Mouse (Mus musculus): ENCODE results near the gene Oser1.
A peak's percentile ranks its signal among the peaks of the same experiment; 100 is the strongest.
"Not testable (repeated sequence)": the region's sequence is repeated elsewhere in the genome, so short reads cannot be mapped to it uniquely, and the experiment has no call there.

Oser1 gene

DNA sequence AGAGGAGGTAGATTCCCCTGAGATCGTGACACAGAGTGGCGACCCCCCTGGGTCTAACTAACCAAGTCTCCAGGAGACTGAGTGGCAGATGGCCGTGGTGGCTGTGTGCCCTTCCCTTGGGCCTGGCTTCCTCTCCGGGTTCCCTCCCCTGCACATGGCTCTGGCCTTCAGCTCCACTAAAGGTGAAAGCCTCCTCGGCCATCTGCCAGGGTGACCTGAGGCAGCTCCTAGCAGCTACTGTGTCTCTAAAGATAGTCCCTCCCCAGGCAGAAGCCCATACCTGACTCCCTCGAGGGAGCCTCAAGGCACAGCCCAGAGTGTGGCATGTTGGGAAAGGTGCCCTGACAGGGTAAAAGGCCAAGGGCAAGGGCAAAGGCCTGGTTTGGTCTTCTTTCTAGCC, 19.0 kb upstream of the Oser1 start:
- DNase-seq (ENCODE audit: low spot score in 2 of 2): no peak

GRCm38 (mm10) chr2:163439488-163439887, 15.0 kb upstream of the Oser1 start:
- DNase-seq (ENCODE audit: low spot score in 2 of 2): no peak

GRCm38 (mm10) chr2:163438619-163439451, 14.3 kb upstream of the Oser1 start:
- DNase-seq (ENCODE audit: low spot score in 2 of 2): no peak

GRCm38 (mm10) chr2:163438246-163438618, 13.7 kb upstream of the Oser1 start, which contains the start of gene Gdap1l1:
Gene Gdap1l1, plus strand, starts transcription at chr2:163438476.
- DNase-seq (ENCODE audit: low spot score in 2 of 2): peak; percentile 77 to 81

- no peak for DNase-seq (ENCODE audit: low spot score in 2 of 2)
These were observed 13.3 kb upstream of the Oser1 start for GRCm38 (mm10) chr2:163437800-163438199.

DNA sequence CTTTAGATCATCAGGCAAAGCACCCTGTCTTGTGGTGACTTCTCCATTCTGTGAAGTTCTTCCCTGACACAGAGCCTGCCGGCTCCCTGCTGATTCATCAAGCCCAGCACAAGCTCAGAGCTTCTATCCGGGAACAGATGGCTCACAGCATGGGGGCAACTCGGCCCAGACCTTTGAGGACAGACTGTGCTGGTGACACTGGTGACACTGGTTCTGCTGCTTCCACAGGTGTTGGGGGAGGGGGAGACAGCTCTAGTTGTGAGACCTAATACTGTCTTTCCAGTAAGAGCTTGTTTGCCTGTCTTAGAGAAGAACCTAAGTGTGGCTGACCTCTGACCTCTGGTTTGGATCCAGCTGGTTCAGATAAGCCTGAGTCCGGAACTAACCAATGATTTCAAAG, 9.5 kb upstream of the Oser1 start:
- no peak for DNase-seq (ENCODE audit: low spot score in 2 of 2)

- no peak for DNase-seq (ENCODE audit: low spot score in 2 of 2)
These were observed 6.8 kb upstream of the Oser1 start for GRCm38 (mm10) chr2:163431289-163431688.

DNA sequence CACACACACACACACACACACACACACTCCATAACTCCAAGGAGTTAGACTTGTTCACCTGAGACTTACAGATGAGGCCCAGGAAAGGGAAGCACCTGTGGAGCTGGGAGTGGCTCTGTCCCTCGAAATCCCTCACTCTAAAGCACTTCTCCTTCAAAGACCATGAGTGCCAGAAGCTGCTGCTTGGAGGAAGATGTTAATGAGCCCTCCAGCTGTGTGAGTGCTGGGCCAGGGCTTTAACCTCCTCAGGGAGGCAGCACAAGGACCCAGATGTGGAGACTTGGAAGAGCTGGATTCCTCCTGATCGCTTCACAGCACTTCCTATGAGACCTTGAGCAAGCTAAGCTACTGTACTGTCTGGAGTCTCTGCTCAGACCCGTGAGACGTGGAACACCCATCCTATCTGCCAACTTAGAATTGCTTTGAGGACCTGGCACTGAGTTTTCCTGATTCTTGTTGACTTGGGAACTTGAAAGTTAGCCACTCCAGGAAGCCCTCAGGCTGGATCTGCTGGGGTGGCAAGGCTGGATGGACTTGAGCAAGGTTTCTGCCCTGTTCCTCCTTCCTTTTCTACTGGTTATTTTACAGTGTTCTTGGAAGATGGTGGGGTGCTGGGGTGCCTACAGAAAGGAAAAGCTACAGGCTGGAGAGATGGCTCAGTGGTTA, 4.0 kb upstream of the Oser1 start:
- DNase-seq (ENCODE audit: low spot score in 2 of 2): no peak

DNA sequence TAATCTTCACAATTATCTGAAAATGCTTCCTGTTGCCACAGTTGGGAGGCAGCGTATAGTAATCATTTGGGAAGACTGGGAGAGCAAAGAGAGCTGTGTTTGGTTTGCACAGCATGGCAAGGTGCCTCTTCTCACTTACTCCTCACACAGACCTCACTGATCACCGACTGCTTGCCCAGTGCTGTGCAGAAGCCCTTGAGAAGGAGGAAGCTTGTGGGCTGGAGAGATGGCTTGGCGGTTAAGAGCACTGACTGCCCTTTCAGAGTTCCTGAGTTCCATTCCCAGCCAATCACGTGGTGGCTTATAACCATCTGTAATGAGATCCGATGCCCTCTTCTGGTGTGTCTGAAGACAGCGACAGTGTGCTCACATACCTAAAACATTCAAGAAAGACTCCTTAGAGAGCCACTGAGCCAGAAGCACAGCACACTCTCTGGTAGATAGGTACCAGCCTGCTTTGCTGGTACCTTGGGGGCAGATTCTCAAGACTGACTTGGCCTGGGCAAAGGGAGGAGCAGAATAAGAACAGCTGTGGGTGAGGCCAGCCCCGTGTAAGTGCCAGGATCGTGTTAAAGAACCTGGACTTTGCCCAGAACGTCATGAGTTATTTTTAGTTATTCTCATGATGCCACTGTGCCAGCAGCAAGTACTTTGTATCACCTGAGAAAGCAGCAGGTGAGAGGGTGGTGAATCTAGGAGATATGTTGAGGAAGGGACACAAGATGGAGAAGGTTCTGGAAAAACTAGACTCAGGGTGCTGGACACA, 1.4 kb downstream of the Oser1 start:
- no peak for DNase-seq (ENCODE audit: low spot score in 2 of 2)

DNA sequence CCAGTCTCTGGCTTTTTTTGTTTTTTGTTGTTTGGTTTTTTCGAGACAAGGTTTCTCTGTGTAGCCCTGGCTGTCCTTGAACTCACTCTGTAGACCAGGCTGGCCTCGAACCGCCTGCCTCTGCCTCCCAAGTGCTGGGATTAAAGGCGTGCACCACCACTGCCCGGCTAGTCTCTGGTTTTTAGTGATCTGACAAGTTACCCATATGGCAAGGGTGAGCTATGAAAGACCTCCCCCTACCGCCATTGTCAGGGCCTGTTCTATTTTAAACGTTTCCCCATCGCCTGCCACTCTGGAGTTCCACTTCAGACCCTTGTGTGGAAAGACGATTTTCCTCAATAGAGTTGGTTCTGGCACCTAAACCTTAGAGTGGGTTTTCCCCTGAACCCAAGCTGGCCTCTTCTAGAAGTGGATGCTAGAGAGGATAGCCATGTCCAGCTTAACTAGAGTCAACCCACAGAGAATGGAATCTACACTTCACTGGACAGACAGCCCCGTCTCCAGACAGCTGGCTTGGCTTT, 4.1 kb downstream of the Oser1 start:
- DNase-seq (ENCODE audit: low spot score in 2 of 2): no peak

DNA sequence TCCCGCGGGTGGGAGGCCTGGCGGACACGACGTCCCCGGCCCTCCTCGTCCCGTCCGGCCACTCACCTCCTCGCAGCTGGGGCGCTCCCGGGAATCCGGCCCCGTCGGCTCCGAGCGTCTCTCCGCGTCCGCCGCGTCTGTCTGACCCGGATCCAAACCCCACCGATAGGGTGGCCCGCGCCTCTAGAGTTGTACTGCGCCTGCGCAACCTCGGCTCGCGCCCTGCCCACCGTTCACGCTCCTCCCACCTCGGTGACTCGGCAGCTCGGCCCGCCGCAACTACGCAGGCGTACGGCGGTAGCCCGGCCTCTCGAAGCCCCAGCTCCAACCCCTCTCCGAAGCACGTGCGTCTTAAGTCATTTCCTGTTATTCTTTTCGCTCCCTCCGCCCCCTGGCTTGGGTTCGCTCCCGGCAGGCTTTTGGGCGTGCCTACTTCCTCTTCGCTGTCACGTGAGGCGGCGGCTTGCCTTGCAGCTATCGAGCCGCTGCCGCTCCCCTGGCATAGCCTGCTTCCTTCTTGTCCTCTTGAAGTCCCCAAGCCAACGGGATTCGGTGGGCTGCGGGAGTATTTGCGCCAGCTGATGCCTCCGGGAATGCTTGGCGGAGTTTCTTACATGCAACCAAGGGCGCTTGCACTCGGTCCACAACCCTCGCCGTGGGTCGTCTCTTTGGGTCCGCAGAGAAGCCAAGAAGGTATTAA, 5.0 kb downstream of the Oser1 start:
- peak; percentile 99 to 100 for DNase-seq (ENCODE audit: low spot score in 2 of 2)

DNA sequence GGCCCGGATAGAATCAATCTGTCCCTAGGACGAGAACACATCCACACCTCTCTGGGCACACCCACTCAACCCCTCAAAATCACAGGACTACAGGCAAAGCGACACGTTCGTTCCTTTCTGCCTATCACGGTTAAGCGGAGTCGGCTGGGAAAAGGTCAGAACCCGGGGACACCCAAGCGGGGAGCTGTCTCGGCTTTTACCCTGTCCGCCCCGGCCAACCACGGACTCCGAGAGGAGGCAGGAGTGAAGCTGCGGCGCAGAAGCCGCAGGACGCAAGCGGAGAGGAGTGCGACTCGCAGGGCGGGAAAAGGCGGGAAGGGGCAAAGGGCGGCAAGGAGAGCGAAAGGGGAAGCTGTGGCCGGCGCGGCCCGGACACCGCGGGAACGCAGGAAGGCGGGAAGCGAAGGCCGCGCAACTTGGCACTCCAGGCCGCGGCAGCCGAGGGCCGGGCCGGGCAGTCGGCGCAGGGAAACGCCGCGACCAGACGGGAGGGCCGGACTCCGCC, 5.6 kb downstream of the Oser1 start:
- DNase-seq (ENCODE audit: low spot score in 2 of 2): no peak

DNA sequence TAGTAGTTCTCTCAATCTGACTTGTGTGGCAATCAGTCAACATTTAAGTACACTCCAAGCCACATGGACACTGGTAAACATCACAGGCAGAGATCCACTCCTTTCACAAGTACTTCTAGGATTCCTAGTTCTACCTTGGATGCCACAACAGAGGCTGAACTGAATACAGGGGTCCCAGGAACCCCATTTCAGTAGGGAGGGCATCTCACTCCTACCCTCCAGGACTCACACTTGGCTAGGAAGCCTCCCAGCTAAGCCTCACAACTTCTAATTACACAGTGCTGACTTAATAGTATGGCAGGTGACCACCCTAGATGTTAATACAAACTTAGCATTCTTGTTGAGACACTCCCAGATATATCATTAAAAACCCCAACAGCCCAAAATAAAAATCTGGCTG, 6.7 kb downstream of the Oser1 start:
- DNase-seq (ENCODE audit: low spot score in 2 of 2): no peak

DNA sequence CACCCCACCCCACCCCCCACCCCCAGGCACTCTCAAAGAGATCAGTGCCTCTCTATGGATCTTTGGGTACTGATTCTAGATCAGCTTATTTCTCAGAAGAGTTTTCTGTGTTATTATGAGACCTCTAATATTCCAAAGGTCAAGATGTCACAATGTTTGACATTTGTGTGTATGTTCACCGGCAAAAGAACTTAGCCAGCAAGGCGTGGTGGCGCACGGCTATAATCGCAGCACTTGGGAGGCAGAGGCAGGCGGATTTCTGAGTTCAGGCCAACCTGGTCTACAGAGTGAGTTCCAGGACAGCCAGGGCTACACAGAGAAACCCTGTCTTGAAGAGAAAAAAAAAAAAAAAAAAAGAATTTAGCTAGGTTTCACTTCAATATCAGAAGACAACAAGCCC, 7.5 kb downstream of the Oser1 start:
- DNase-seq (ENCODE audit: low spot score in 2 of 2): no peak

- no peak for DNase-seq (ENCODE audit: low spot score in 2 of 2)
These were observed 11.5 kb downstream of the Oser1 start for GRCm38 (mm10) chr2:163412846-163413590.

- no peak for DNase-seq (ENCODE audit: low spot score in 2 of 2)
These were observed 12.1 kb downstream of the Oser1 start for GRCm38 (mm10) chr2:163412419-163412818.

DNA sequence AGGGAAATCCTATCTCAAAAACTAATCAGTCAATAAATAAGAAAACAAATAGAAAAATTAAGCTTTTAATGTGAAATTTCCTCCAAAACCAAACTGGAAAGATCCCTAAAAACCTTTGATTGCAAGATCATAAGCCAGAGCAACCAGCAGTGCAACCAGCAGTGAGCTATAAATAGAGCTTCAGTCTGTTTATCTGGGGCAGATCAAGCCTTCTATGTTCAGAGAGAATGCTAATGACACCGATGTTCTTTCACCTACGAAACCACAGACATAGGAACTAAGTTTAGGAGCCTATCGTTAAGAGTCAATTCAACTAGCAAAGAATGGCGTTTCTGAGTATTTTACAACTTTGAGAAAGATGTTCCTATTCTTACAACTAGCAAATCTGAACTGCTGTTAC, 12.7 kb downstream of the Oser1 start:
- no peak for DNase-seq (ENCODE audit: low spot score in 2 of 2)

DNA sequence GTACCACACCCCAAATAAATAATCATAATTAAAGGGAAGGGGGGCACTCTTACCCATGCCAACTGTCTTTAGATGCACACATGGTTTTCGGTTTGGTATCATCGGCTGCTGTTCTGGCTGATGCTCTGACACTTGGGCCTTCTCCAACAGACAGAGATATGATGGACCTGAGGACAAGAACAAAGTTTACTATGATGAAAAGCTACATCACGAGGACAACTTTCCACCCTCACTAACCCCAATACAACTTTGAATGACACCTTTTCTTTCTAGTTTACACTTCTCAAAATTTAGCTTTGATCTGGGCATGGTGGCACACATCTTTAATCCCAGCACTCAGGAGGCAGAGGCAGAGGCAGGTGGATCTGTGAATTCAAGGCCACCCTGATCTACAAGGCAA, 13.2 kb downstream of the Oser1 start:
- not testable (repeated sequence) for DNase-seq (ENCODE audit: low spot score in 2 of 2)

GRCm38 (mm10) chr2:163410211-163410610, 14.3 kb downstream of the Oser1 start:
- DNase-seq (ENCODE audit: low spot score in 2 of 2): no peak

GRCm38 (mm10) chr2:163404037-163404815, 20.3 kb downstream of the Oser1 start:
- DNase-seq (ENCODE audit: low spot score in 2 of 2): no peak

Measured in frontal cortex, postnatal 10 days (tissue).